Mouse (Mus musculus): ENCODE data around the gene Loxl4. TPM values are rescaled to one million over a fixed set of nuclear protein-coding genes. Genes with fewer than 3 reads are reported as not detected.
A peak's percentile ranks its signal among the peaks of the same experiment; 100 is the strongest.

Loxl4 gene
- total RNA-seq (2021), result under 1 TPM; 0.67 to 0.92 TPM
- long read RNA-seq, experiment 1, partial matches to known transcripts, result 0 of 1 reads
- long read RNA-seq, experiment 1, other reads (novel, unspliced or antisense), result 1 of 1 reads
- long read RNA-seq, experiment 2, result 0 reads

- DNase-seq, result peak; percentile 82 to 90
These were observed at the start of gene Loxl4 for GRCm38 (mm10) chr19:42612654-42613053. TSS of gene Loxl4 (minus strand) at chr19:42612813.

GRCm38 (mm10) chr19:42661430-42662164 lies 49.0 kb upstream of the Loxl4 start:
- DNase-seq, result peak; percentile 45 to 47

GRCm38 (mm10) chr19:42660244-42660565 lies 47.6 kb upstream of the Loxl4 start:
- DNase-seq, result no peak

GRCm38 (mm10) chr19:42659354-42660243 lies 47.0 kb upstream of the Loxl4 start:
- peak; percentile 94 to 95 for DNase-seq

DNA sequence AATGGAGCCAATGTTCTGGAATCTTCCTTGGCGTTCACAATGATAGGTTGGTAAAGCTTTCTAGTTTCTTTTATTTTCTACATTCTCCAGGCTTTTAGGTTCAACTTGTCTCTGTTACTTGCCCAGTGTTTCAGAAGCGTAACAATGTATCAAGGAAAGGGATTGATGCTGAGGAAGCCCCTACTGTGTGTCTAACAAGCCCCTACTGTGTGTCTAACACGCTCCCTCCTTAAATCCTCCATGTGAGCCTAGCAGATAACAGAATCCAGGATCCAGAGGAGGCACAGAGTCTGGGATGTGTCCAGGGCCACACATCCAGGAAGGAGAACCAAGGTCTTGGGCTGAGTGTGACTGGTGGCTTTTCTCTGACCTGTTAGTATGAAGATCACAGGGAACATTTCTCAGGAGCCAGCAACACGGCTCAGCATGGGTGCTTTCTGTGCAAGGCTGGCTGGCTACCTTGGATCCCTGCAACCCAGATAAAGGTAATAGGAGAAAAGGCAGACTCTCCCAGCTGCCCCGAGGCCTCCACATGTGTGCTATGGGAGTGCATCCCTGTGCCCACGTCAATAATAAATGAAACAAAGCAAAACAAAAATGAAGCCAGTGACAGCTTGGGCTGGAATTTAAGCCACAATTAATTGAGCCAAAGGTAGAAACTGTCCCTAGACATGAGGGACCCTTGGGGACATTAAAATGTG lies 46.0 kb upstream of the Loxl4 start:
- DNase-seq, result peak in 1 of 2 experiments; percentile 7

- no peak for DNase-seq
These were observed 45.2 kb upstream of the Loxl4 start for GRCm38 (mm10) chr19:42657769-42658168.

DNA sequence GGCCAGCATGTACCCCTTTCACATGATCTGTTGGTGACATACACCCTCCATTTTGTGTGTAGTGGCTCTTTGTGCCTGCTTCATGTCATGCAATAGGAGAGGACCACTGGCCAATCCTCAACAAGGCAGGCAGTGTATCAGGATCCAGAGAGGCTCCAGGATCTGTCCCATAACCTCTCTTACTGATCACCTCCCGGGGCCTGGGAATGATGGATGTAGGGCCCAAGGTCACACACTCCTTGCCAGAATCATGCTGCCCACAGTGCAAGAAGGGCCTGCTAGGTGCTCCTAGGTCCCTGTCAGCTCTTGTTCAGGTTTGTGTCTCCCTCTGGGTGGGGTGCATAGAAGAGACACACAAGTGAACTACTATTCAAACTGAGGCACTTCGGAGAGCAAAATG lies 44.7 kb upstream of the Loxl4 start:
- no peak for DNase-seq

GRCm38 (mm10) chr19:42655006-42655405 lies 42.4 kb upstream of the Loxl4 start:
- DNase-seq, result peak; percentile 74 to 86

DNA sequence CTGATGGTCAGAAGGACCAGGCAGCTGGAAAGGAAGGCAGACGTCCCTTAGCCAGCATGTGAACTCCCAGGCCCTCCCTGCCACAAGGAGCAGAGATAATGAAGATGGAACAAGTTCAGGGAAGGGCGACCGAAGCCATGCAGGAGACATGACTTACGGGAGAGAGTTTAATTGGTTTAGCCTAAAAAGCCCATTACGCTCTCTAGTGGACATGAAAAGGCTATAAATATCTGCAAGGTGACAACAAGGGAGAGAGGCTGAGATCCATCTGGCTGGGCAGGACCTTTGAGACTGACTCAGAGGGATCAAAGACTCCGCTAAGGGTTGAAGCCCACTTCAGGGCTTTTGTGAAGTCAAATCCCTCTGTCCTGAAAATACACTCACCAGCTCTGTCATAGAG lies 40.5 kb upstream of the Loxl4 start:
- peak in 1 of 2 experiments; percentile 17 for DNase-seq

DNA sequence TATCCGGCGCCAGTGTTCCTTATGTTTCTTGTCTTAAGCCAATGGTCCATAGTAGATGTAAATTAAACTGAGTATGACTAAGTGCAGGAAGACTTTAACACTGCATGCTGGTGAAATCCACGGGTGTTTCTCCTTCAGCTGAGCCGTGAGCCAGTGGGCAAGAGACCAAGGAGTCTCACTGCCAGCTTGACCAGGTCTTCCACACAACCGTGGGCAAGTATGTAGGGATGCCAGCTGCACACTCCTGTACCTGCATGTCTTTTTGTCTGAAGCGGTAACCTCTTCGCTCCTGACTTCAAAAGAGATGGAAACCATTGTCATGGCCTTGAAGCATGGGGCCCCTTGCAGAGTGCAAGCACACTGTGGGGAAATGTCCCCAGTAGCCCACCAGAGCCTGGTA lies 39.8 kb upstream of the Loxl4 start:
- no peak for DNase-seq

GRCm38 (mm10) chr19:42640211-42640610 lies 27.6 kb upstream of the Loxl4 start:
- DNase-seq, result no peak

GRCm38 (mm10) chr19:42639544-42639943 lies 26.9 kb upstream of the Loxl4 start:
- DNase-seq, result no peak

DNA sequence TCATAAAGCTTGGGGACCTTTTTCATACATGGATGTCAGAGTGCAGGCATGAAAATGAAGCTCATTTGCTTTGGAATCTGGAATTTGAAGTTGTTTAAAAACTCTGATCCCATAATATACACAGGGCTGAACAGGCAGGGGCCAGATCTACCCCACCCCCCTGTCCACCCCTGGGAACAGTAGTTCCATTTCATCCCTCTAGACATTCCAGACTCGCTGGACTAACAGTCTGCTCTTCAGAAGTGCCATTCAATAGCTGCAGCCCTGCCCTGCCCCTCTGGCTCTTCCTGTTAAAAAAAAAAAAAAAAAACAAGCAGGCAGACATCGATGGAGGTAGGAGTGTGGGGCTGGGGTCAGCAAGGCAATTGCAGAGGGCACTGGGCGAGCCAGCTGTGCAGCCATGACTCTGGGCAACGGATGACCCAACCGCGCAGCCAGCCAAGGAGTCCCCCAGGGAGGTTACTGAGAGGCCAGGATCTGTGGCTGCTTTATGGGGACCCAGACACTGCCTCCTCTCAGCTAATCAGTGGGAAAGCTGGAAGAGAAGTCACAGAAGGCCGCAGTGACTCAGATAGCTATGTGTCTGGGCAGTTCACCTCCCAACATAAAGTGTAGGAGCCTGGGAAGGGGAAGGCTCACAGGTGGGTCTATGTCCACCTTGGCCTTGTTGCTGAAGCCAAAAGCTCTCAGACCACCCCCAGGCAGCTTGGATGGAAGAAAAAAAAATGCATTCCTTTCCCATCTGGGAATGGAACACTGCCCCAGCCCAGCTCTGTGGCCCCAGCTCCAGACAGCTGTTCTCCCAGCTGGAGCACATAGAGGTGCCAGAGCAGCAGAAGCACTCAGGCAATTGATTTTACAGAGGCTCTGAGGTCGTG lies 26.2 kb upstream of the Loxl4 start:
- DNase-seq, result peak; percentile 70 to 75

- DNase-seq, result no peak
These were observed 24.0 kb upstream of the Loxl4 start for GRCm38 (mm10) chr19:42636631-42637030.

- DNase-seq, result no peak
These were observed 21.0 kb upstream of the Loxl4 start for GRCm38 (mm10) chr19:42633650-42634049.

DNA sequence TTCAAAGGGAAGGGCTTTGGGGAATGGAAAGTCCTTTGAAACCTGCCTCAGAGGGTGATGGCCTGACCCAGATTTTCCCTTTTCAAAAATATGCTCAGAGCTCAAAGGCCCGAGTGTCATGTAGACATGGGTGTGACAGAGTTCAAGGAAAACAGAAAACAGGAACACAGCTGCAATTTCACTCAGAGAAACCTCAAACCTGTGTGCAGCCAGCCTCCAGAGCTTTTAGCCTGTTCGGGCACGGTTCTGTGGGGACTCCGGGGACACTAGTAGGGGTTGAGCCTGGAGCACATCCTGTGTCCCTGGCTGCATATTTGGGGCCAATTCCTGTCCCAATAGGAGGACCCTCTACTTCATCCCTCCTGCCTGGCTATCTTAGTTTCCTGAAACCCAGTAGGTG lies 19.7 kb upstream of the Loxl4 start:
- DNase-seq, result peak; percentile 31 to 35

- peak; percentile 60 to 74 for DNase-seq
These were observed 18.9 kb upstream of the Loxl4 start for GRCm38 (mm10) chr19:42631541-42631961.

DNA sequence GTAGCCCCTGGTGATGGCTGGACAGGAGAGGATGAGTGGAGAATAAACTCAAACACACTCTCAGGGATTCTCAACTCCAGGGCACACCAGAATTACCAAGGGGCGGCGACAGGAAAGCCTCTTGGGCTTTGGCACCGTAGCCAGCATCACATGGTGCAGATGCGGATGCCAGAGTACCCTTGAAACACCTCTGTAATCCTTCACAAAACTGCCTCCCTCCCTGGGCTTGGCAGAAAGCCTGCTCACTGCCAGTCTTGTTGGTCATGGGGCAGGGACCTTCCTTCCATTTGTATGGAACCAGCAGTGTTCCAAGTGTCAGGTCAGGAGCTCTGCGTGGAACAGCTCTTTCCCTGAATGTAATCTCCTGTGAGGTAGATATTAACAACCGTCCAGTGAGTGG lies 15.5 kb upstream of the Loxl4 start:
- peak; percentile 76 to 82 for DNase-seq

DNA sequence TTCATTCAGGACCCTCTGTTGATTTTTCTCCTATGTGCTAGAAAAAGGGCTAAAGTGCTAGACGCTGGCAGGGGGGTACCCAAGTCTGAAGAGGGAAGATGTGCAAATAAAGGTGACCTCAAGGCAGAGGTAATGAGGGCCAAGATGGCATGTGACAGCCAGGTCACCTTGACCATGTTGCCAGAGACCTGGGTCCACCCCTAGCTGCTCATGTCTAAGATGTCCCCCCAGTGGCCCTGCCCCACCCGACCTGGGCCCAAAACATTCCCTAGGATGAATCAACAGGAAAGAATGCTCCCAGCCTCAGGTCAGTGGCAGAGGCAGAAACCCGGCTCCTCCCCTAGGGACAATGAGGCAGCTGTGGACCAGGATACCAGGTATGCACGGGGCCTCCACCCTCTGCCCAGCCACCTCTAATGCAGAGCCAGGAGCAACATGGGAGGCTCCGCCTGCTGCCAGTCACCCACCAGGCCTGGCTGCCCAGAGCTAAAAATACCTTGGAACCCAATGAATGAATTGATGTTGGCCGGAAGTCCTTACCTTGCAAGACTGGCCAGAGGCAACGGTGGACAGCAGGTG lies 1.1 kb upstream of the Loxl4 start:
- DNase-seq, result peak; percentile 51 to 57

- DNase-seq, result peak; percentile 23 to 35
These were observed 503 bp upstream of the Loxl4 start for GRCm38 (mm10) chr19:42613116-42613515.

DNA sequence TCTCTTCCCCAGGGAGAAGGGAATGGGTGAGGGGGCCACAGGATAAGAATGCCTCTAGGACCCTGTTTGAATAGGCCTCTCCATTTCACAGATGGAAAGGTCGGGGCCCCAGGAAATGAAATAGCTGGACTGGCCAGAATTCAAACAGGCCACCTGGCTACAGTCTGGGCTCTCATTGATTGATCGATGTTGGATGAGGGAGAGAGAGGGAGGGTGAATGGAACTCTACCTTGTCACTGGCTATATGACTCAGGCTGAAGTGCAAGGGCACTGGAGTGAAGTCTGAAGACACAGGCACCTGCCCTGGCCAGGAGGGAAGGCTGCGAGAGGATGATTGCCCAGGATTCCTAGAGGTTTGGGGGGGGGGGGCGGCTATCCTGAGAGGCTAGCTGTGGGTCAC lies 867 bp downstream of the Loxl4 start:
- DNase-seq, result no peak
